Mouse (Mus musculus) liver, adult 2 months (tissue): ENCODE measurements at regions not wholly inside any gene's neighbourhood (a gene's known extent, or its start where the extent isn't known, plus 50 kb on each side); places are given as distances from the start of the nearest gene placed in this dataset.

Source experiments
- CTCF ChIP-seq: fragments of 200-500 bp; IDR thresholded peaks from 2 replicates; pipeline ENCODE4 v1.5.1; 2011; ENCODE audit warnings: low read depth, low read length, control low read depth
- POLR2A ChIP-seq: fragments of 200-500 bp; IDR thresholded peaks from 2 replicates; pipeline ENCODE4 v1.6.1; 2011; ENCODE audit warnings: low read length, control low read depth; ENCODE audit not compliant: insufficient read depth; ENCODE audit errors: extremely low read depth

DNA sequence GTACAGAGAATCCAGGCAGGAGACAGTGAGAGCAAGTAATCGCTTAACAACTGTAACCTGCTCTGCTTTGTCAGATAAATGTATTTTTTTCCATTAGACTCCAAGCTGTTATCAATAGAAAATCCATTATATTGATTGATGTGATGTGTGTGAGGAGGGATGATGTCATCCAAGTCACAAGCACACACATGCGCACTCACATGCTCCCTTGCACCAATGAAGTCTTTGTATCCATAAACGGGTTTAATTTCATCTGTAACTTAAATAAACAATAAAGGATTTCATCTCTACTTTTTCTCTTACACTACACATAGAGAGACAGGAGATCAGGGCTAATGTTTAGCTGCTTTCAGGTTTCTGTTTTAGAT lies 175.7 kb upstream of the Crim1 start:
- no peak for TF ChIP-seq CTCF
- no peak for TF ChIP-seq POLR2A
